Mouse (Mus musculus) limb, embryonic 13.5 days (tissue): ENCODE results near the gene Dnaja4. TPM values are rescaled to one million over a fixed set of nuclear protein-coding genes. Genes with fewer than 3 reads are reported as not detected.
A peak's percentile ranks its signal among the peaks of the same experiment; 100 is the strongest.

Experiments
- ATAC-seq: fragments of 200-750 bp; cut with Nextera tagmentation; 2 replicates; pipeline ENCODE4 v1.8.0; 2017; ENCODE audit warnings: low read depth, moderate number of reproducible peaks, moderate TSS enrichment; ENCODE audit not compliant: low FRiP score
- H3K27ac ChIP-seq: fragments of 300-500 bp; sonication (generic); 2 replicates; pipeline ENCODE4 v1.5.1; 2015; ENCODE audit warnings: inconsistent platforms, mild to moderate bottlenecking, moderate library complexity
- H3K27me3 ChIP-seq: fragments of 300-500 bp; sonication (generic); 2 replicates; pipeline ENCODE4 v1.6.1; 2015; ENCODE audit warnings: mild to moderate bottlenecking, inconsistent platforms
- H3K36me3 ChIP-seq: fragments of 300-500 bp; sonication (generic); 2 replicates; pipeline ENCODE4 v1.6.1; 2015; ENCODE audit warnings: inconsistent platforms, mild to moderate bottlenecking, moderate library complexity
- H3K4me1 ChIP-seq: fragments of 300-500 bp; sonication (generic); 2 replicates; pipeline ENCODE4 v1.6.1; 2015; ENCODE audit warnings: inconsistent platforms
- H3K4me2 ChIP-seq: fragments of 300-500 bp; sonication (generic); replicated peaks from 2 replicates; pipeline ENCODE4 v1.6.1; 2015; ENCODE audit warnings: inconsistent platforms, mild to moderate bottlenecking, moderate library complexity
- H3K4me3 ChIP-seq: fragments of 300-500 bp; sonication (generic); 2 replicates; pipeline ENCODE4 v1.5.1; 2015; ENCODE audit warnings: moderate library complexity, mild to moderate bottlenecking, inconsistent platforms
- H3K9ac ChIP-seq: fragments of 300-500 bp; sonication (generic); 2 replicates; pipeline ENCODE4 v1.6.1; 2015; ENCODE audit warnings: mild to moderate bottlenecking, inconsistent platforms
- H3K9me3 ChIP-seq: fragments of 300-500 bp; sonication (generic); 2 replicates; pipeline ENCODE4 v1.6.1; 2016; ENCODE audit warnings: inconsistent platforms
- WGBS: fragments of 180-500 bp; shearing (Covaris S2); methylation state at CpG from one replicate; pipeline ENCODE4 v1.1.7; 2015; 5-methylcytosine and 5-hydroxymethylcytosine counted together
- polyA plus RNA-seq: library from polyadenylated mRNA; unstranded; fragments of >200 nt; fragmentation: Nextera tagmentation; extraction: Ambion mirVana; gene quantifications from 2 replicates; pipeline ENCODE4 v1.2.1, GENCODE M21; 2015

The Dnaja4 gene
- polyA plus RNA-seq: 8.9 and 11.5 TPM in 2 replicates

- peak; percentile 34; the same call in 1 of the 2 replicates for ATAC-seq
These were observed at the start of gene Dnaja4 for GRCm38 (mm10) chr9:54698318-54699086. TSS of gene Dnaja4 (plus strand) at chr9:54698873.

GRCm38 (mm10) chr9:54649360-54649759 is 49.3 kb upstream of the Dnaja4 start:
- Histone ChIP-seq H3K9ac (no peak overlapping the region), H3K9me3 (no peaks in the 10 kb centered on the region), H3K4me1 (no peaks in the 10 kb centered on the region), H3K27me3 (no peaks in the 10 kb centered on the region), H3K36me3 (no peaks in the 10 kb centered on the region), H3K27ac (no peak overlapping the region), H3K4me2 (no peak overlapping the region), H3K4me3 (no peak overlapping the region)
- WGBS: 82% methylated on average over 1 of the region's 1 CpGs
- ATAC-seq: no peak

More at GRCm38 (mm10) chr9:54698318-54699086, at the start of gene Dnaja4:
- Histone ChIP-seq H3K36me3 (no peaks in the 10 kb centered on the region), H3K4me1 (peaks cover 16% of the 10 kb centered on the region; the same call in 1 of the 2 replicates), H3K9me3 (no peaks in the 10 kb centered on the region), H3K27me3 (peaks cover 29% of the 10 kb centered on the region), H3K9ac (peak within 1 kb of the TSS; percentile 84), H3K4me2 (peak within 1 kb of the TSS; percentile 95), H3K4me3 (peak within 1 kb of the TSS; percentile 74), H3K27ac (no peak within 1 kb of the TSS)
- WGBS: 68% methylated on average over 17 of the region's 17 CpGs

GRCm38 (mm10) chr9:54652778-54653177 is 45.9 kb upstream of the Dnaja4 start:
- Histone ChIP-seq H3K36me3 (no peaks in the 10 kb centered on the region), H3K9me3 (no peaks in the 10 kb centered on the region), H3K9ac (no peak overlapping the region), H3K27ac (no peak overlapping the region), H3K4me1 (no peaks in the 10 kb centered on the region), H3K27me3 (no peaks in the 10 kb centered on the region), H3K4me2 (no peak overlapping the region), H3K4me3 (no peak overlapping the region)
- WGBS: 80% methylated on average over 2 of the region's 2 CpGs
- no peak for ATAC-seq

GRCm38 (mm10) chr9:54655846-54656245 is 42.8 kb upstream of the Dnaja4 start:
- 90% methylated on average over 2 of the region's 2 CpGs for WGBS

GRCm38 (mm10) chr9:54656402-54656801 is 42.3 kb upstream of the Dnaja4 start:
- no peaks in the 10 kb centered on the region for H3K27me3 ChIP-seq
- H3K27ac ChIP-seq: no peak overlapping the region
- H3K9ac ChIP-seq: no peak overlapping the region
- ATAC-seq: no peak
- H3K4me3 ChIP-seq: no peak overlapping the region
- H3K36me3 ChIP-seq: no peaks in the 10 kb centered on the region
- H3K9me3 ChIP-seq: no peaks in the 10 kb centered on the region
- WGBS: 86% methylated on average over 6 of the region's 6 CpGs
- H3K4me1 ChIP-seq: peaks cover 2% of the 10 kb centered on the region
- H3K4me2 ChIP-seq: no peak overlapping the region

More at GRCm38 (mm10) chr9:54655846-54656245, 42.8 kb upstream of the Dnaja4 start:
- no peaks in the 10 kb centered on the region for H3K27me3 ChIP-seq
- H3K9me3 ChIP-seq: no peaks in the 10 kb centered on the region
- no peaks in the 10 kb centered on the region for H3K4me1 ChIP-seq
- H3K9ac ChIP-seq: no peak overlapping the region
- ATAC-seq: no peak
- H3K4me3 ChIP-seq: no peak overlapping the region
- no peak overlapping the region for H3K4me2 ChIP-seq
- H3K36me3 ChIP-seq: no peaks in the 10 kb centered on the region
- H3K27ac ChIP-seq: no peak overlapping the region

GRCm38 (mm10) chr9:54658773-54659172 is 39.9 kb upstream of the Dnaja4 start:
- H3K9me3 ChIP-seq: no peaks in the 10 kb centered on the region
- no peak overlapping the region for H3K4me3 ChIP-seq
- H3K27me3 ChIP-seq: no peaks in the 10 kb centered on the region
- H3K4me2 ChIP-seq: no peak overlapping the region
- no peak overlapping the region for H3K9ac ChIP-seq
- no peak for ATAC-seq
- no peaks in the 10 kb centered on the region for H3K36me3 ChIP-seq
- H3K27ac ChIP-seq: no peak overlapping the region
- 83% methylated on average over 6 of the region's 6 CpGs for WGBS
- H3K4me1 ChIP-seq: peaks cover 13% of the 10 kb centered on the region

GRCm38 (mm10) chr9:54661605-54662377 is 36.9 kb upstream of the Dnaja4 start, which contains the start of gene Acsbg1:
TSS of gene Acsbg1 (minus strand) at chr9:54661870.
- Histone ChIP-seq H3K4me2 (no peak within 1 kb of the TSS), H3K4me1 (peaks cover 13% of the 10 kb centered on the region), H3K27me3 (no peaks in the 10 kb centered on the region), H3K27ac (no peak within 1 kb of the TSS), H3K9ac (peak within 1 kb of the TSS; percentile 8; the same call in 1 of the 2 replicates), H3K36me3 (no peaks in the 10 kb centered on the region), H3K4me3 (no peak within 1 kb of the TSS), H3K9me3 (peaks cover 2% of the 10 kb centered on the region; the same call in 1 of the 2 replicates)
- ATAC-seq: no peak
- WGBS: 27% methylated on average over 10 of the region's 10 CpGs

- H3K27me3 ChIP-seq: no peaks in the 10 kb centered on the region
- no peaks in the 10 kb centered on the region for H3K36me3 ChIP-seq
- no peak overlapping the region for H3K9ac ChIP-seq
- WGBS: 76% methylated on average over 9 of the region's 9 CpGs
- H3K4me1 ChIP-seq: peaks cover 13% of the 10 kb centered on the region
- no peak overlapping the region for H3K4me2 ChIP-seq
- peaks cover 2% of the 10 kb centered on the region; the same call in 1 of the 2 replicates for H3K9me3 ChIP-seq
- no peak overlapping the region for H3K4me3 ChIP-seq
- H3K27ac ChIP-seq: no peak overlapping the region
- ATAC-seq: no peak
These were observed 34.3 kb upstream of the Dnaja4 start for GRCm38 (mm10) chr9:54664358-54664757.

- Histone ChIP-seq H3K27ac (no peak overlapping the region), H3K9me3 (peaks cover 2% of the 10 kb centered on the region; the same call in 1 of the 2 replicates), H3K4me1 (peaks cover 13% of the 10 kb centered on the region), H3K27me3 (no peaks in the 10 kb centered on the region), H3K4me2 (no peak overlapping the region), H3K9ac (no peak overlapping the region), H3K4me3 (no peak overlapping the region), H3K36me3 (no peaks in the 10 kb centered on the region)
- 93% methylated on average over 3 of the region's 3 CpGs for WGBS
- ATAC-seq: no peak
These were observed 32.6 kb upstream of the Dnaja4 start for GRCm38 (mm10) chr9:54666116-54666515.

GRCm38 (mm10) chr9:54668455-54668854 is 30.2 kb upstream of the Dnaja4 start:
- ATAC-seq: no peak
- Histone ChIP-seq H3K27ac (no peak overlapping the region), H3K9me3 (peaks cover 2% of the 10 kb centered on the region; the same call in 1 of the 2 replicates), H3K27me3 (no peaks in the 10 kb centered on the region), H3K4me2 (no peak overlapping the region), H3K9ac (no peak overlapping the region), H3K36me3 (no peaks in the 10 kb centered on the region), H3K4me3 (no peak overlapping the region), H3K4me1 (no peaks in the 10 kb centered on the region)
- WGBS: 67% methylated on average over 4 of the region's 4 CpGs

GRCm38 (mm10) chr9:54671962-54672361 is 26.7 kb upstream of the Dnaja4 start:
- no peak overlapping the region for H3K4me3 ChIP-seq
- no peak overlapping the region for H3K27ac ChIP-seq
- H3K4me2 ChIP-seq: no peak overlapping the region
- no peaks in the 10 kb centered on the region for H3K27me3 ChIP-seq
- ATAC-seq: no peak
- no peaks in the 10 kb centered on the region for H3K4me1 ChIP-seq
- no peaks in the 10 kb centered on the region for H3K36me3 ChIP-seq
- 76% methylated on average over 3 of the region's 3 CpGs for WGBS
- H3K9ac ChIP-seq: no peak overlapping the region
- no peaks in the 10 kb centered on the region for H3K9me3 ChIP-seq

GRCm38 (mm10) chr9:54673887-54674286 is 24.8 kb upstream of the Dnaja4 start:
- Histone ChIP-seq H3K4me3 (no peak overlapping the region), H3K27ac (no peak overlapping the region), H3K9ac (no peak overlapping the region), H3K27me3 (no peaks in the 10 kb centered on the region), H3K36me3 (no peaks in the 10 kb centered on the region), H3K4me2 (no peak overlapping the region), H3K9me3 (no peaks in the 10 kb centered on the region), H3K4me1 (no peaks in the 10 kb centered on the region)
- WGBS: 87% methylated on average over 13 of the region's 13 CpGs
- ATAC-seq: no peak
